ENCODE assay signal across 15 mouse cellular contexts in the genomic region with DNA sequence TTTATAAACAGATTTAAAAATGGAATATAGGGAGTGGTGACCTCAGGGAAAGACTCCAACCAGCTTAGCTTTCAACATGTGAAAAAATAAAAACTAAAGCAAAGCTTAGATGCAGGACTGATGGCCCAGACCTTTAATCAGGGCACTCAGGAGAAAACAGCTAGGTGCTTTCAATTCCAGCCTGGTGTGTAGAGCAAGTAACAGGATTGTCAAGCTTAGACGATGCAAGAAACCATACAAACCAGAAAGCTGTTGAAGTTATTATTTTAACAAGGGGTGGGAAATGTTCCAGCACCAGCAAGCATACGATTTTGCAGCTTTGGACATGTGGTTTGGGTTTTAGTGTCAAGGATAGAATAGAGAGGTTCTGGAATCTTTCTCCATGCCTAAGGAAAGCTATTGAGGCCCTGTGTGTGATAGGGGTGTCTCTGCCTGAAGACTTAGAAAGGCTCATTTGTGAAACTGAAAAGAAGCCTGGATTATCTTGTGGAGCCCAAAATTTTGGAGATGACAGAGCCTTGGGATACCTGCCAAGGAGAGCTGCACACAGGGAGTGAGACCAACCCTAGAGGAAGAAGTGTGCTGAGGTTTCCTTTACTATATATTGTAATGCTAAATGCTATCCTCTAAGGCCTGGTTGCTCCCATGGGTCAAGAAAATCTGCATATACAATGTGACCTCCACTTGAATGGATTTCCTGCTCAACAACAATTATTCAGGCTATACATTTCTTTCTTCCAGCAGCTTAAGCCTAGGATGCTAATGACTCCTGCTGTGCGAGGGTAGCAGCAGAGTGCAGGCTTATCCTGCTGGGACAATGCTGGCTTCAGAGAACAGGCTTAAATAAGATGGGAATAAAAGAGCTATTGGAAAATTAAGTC.
DNase-seq lines count a peak whose midpoint lies in the region; ATAC-seq lines count a peak whose summit lies in the region.
"Had no signal": no experiment of that assay in that cellular context is flagged by ENCODE, and none has a peak within 500 bp of the region (broad histone marks: within the 10 kb centered on the region; RNA-seq: fewer than 3 reads in every experiment).

No protein-coding gene starts in this region.

- 29% methylated on average over 3 of the region's 3 CpGs for WGBS in embryonic facial prominence, embryonic 11.5 days
- 25% methylated on average over 3 of the region's 3 CpGs for WGBS in embryonic facial prominence, embryonic 10.5 days
- WGBS in embryonic facial prominence, embryonic 14.5 days: 20% methylated on average over 3 of the region's 3 CpGs
- 13% methylated on average over 3 of the region's 3 CpGs for WGBS in midbrain, embryonic 12.5 days
- 39% methylated on average over 3 of the region's 3 CpGs for WGBS in liver, embryonic 12.5 days (ENCODE audit: insufficient replicate concordance)

- no peaks in the 10 kb centered on the region for H3K4me1 ChIP-seq in embryonic facial prominence, embryonic 11.5 days (ENCODE audit: control insufficient read depth, insufficient read depth, low read length)
- no peaks in the 10 kb centered on the region for H3K4me1 ChIP-seq in embryonic facial prominence, embryonic 10.5 days
- no peaks in the 10 kb centered on the region for H3K4me1 ChIP-seq in embryonic facial prominence, embryonic 14.5 days (ENCODE audit: control insufficient read depth, insufficient read depth, low read length)
- H3K4me1 ChIP-seq in midbrain, embryonic 12.5 days: peaks cover 6% of the 10 kb centered on the region
- H3K4me1 ChIP-seq in liver, embryonic 12.5 days: no peaks in the 10 kb centered on the region
- H3K4me1 ChIP-seq: heart, embryonic 10.5 days; limb, embryonic 12.5 days had no signal

- H3K4me3 ChIP-seq in embryonic facial prominence, embryonic 11.5 days (ENCODE audit: low read depth, low read length): no peak overlapping the region
- no peak overlapping the region for H3K4me3 ChIP-seq in embryonic facial prominence, embryonic 10.5 days
- H3K4me3 ChIP-seq in embryonic facial prominence, embryonic 14.5 days (ENCODE audit: low read depth, low read length): no peak overlapping the region
- no peak overlapping the region for H3K4me3 ChIP-seq in midbrain, embryonic 12.5 days
- H3K4me3 ChIP-seq in liver, embryonic 12.5 days: no peak overlapping the region
- H3K4me3 ChIP-seq: heart, embryonic 10.5 days; limb, embryonic 12.5 days; myocyte had no signal

- no peak overlapping the region for H3K9ac ChIP-seq in embryonic facial prominence, embryonic 11.5 days (replicated peaks; ENCODE audit: low read length)
- no peak overlapping the region for H3K9ac ChIP-seq in embryonic facial prominence, embryonic 14.5 days (ENCODE audit: low read depth, low read length)
- no peak overlapping the region for H3K9ac ChIP-seq in midbrain, embryonic 12.5 days (replicated peaks)
- H3K9ac ChIP-seq in liver, embryonic 12.5 days: no peak overlapping the region
- H3K9ac ChIP-seq: limb, embryonic 12.5 days had no signal

- no peaks in the 10 kb centered on the region for H3K27me3 ChIP-seq in embryonic facial prominence, embryonic 11.5 days (ENCODE audit: control insufficient read depth, insufficient read depth, low read length)
- no peaks in the 10 kb centered on the region for H3K27me3 ChIP-seq in embryonic facial prominence, embryonic 10.5 days (replicated peaks; ENCODE audit: low read depth, poor library complexity, severe bottlenecking)
- H3K27me3 ChIP-seq in embryonic facial prominence, embryonic 14.5 days (replicated peaks; ENCODE audit: control insufficient read depth, insufficient read depth, low read length): no peaks in the 10 kb centered on the region
- no peaks in the 10 kb centered on the region for H3K27me3 ChIP-seq in midbrain, embryonic 12.5 days
- no peaks in the 10 kb centered on the region for H3K27me3 ChIP-seq in liver, embryonic 12.5 days (replicated peaks)
- H3K27me3 ChIP-seq: limb, embryonic 12.5 days had no signal

- H3K36me3 ChIP-seq in embryonic facial prominence, embryonic 11.5 days (replicated peaks; ENCODE audit: control insufficient read depth, insufficient read depth, low read depth, low read length): no peaks in the 10 kb centered on the region
- H3K36me3 ChIP-seq in embryonic facial prominence, embryonic 10.5 days (replicated peaks): no peaks in the 10 kb centered on the region
- H3K36me3 ChIP-seq in embryonic facial prominence, embryonic 14.5 days (ENCODE audit: control insufficient read depth, insufficient read depth, low read length): no peaks in the 10 kb centered on the region
- H3K36me3 ChIP-seq in midbrain, embryonic 12.5 days: no peaks in the 10 kb centered on the region
- no peaks in the 10 kb centered on the region for H3K36me3 ChIP-seq in liver, embryonic 12.5 days
- H3K36me3 ChIP-seq: heart, embryonic 10.5 days; limb, embryonic 12.5 days had no signal

- no peak overlapping the region for H3K27ac ChIP-seq in embryonic facial prominence, embryonic 11.5 days (replicated peaks; ENCODE audit: low read depth, low read length)
- H3K27ac ChIP-seq in embryonic facial prominence, embryonic 10.5 days (replicated peaks): no peak overlapping the region
- no peak overlapping the region for H3K27ac ChIP-seq in embryonic facial prominence, embryonic 14.5 days (replicated peaks; ENCODE audit: low read depth, low read length)
- H3K27ac ChIP-seq in midbrain, embryonic 12.5 days (replicated peaks): peak overlapping the region; percentile 60
- no peak overlapping the region for H3K27ac ChIP-seq in liver, embryonic 12.5 days
- H3K27ac ChIP-seq: heart, embryonic 10.5 days; limb, embryonic 12.5 days had no signal

- no peak for ATAC-seq in embryonic facial prominence, embryonic 11.5 days (replicated peaks; ENCODE audit: insufficient number of reproducible peaks, low FRiP score, low TSS enrichment, low read depth)
- no peak for ATAC-seq in embryonic facial prominence, embryonic 14.5 days (ENCODE audit: low read depth)
- peak; percentile 97 for ATAC-seq in midbrain, embryonic 12.5 days (ENCODE audit: low FRiP score, low read depth)
- no peak for ATAC-seq in liver, embryonic 12.5 days
- ATAC-seq in CD4-positive, CD25-positive, alpha-beta regulatory T cell, adult 4 months: no peak
- ATAC-seq: intestine, postnatal 0 days had no signal

- no peak overlapping the region for H3K4me2 ChIP-seq in embryonic facial prominence, embryonic 11.5 days (ENCODE audit: low read depth, low read length)
- no peak overlapping the region for H3K4me2 ChIP-seq in embryonic facial prominence, embryonic 14.5 days (ENCODE audit: low read depth, low read length)
- H3K4me2 ChIP-seq in midbrain, embryonic 12.5 days (replicated peaks): no peak overlapping the region
- no peak overlapping the region for H3K4me2 ChIP-seq in liver, embryonic 12.5 days
- H3K4me2 ChIP-seq: limb, embryonic 12.5 days had no signal

- H3K9me3 ChIP-seq in embryonic facial prominence, embryonic 11.5 days (replicated peaks; ENCODE audit: control insufficient read depth, low read length): no peaks in the 10 kb centered on the region
- no peaks in the 10 kb centered on the region for H3K9me3 ChIP-seq in embryonic facial prominence, embryonic 10.5 days
- no peaks in the 10 kb centered on the region for H3K9me3 ChIP-seq in embryonic facial prominence, embryonic 14.5 days (ENCODE audit: control insufficient read depth, low read length)
- H3K9me3 ChIP-seq in midbrain, embryonic 12.5 days: no peaks in the 10 kb centered on the region
- H3K9me3 ChIP-seq in liver, embryonic 12.5 days (replicated peaks): no peaks in the 10 kb centered on the region
- H3K9me3 ChIP-seq: heart, embryonic 10.5 days; limb, embryonic 12.5 days had no signal

- DNase-seq in embryonic facial prominence, embryonic 11.5 days (ENCODE audit: low spot score): peak; percentile 3
- DNase-seq in embryonic facial prominence, embryonic 10.5 days (ENCODE audit: low spot score): no peak
- peak; percentile 99 for DNase-seq in R1 (ENCODE audit: low read depth, low spot score)
- DNase-seq in embryonic facial prominence, embryonic 14.5 days (ENCODE audit: low spot score): peak; percentile 17
- no peak for DNase-seq in urinary bladder, postnatal 14 days (ENCODE audit: low spot score)
- DNase-seq: kidney, postnatal 36 days; layer of hippocampus, postnatal 36 days; lung, postnatal 36 days had no signal

Comparison
In these comparisons a context has a peak if more than half of its experiments do, and no peak if none do; other contexts are left out.
1. DNase-seq: peak in embryonic facial prominence, embryonic 11.5 days (single experiment), R1 (single experiment) and embryonic facial prominence, embryonic 14.5 days (single experiment); none in embryonic facial prominence, embryonic 10.5 days (single experiment) and urinary bladder, postnatal 14 days (single experiment).